Mouse (Mus musculus): ENCODE measurements around the gene Arl8a. TPM values are rescaled to one million over a fixed set of nuclear protein-coding genes. Genes with fewer than 3 reads are reported as not detected.

The Arl8a gene
- total RNA-seq (2023) = 46.4 TPM

DNA sequence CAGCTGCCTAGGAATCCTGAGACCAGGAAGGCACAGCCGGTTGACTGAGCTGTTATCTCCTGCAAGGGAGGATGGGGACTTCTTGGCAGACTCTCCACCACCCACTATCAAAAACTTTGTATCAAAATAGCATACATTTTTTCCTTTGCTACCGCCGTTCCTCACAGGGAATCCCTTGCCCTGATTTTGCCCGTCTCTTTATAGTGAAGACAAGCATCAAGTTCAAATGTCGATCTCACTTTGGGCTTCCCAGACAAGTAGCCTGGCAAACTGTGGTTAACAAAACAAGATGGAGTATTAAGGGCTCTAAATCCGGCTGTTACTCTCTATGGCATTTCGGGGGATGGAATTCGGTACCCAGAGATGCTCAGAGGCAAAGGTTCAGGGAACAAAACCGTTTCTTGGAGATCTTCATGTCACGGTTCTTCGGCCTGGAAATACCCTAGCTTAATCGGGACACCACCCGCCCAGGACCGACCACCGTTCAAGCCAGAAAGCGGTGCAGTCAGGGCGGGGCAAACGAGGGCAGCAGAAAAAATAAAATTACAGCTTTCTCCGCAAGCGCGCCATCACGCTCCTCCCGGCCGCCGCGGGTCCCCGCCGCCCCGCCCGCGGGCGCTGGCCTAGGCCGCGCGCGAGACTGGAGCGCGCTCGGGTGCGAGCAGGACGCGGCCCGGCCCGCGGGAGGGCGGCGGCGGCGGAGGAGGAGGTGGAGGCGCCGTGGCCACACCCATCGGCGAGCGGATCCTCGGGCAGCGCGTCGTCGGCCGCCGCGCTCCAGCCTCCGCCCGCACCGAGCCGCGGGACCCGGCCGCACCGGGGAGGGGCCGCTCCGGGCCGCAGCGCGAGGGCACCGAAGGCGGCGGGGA, at the start of gene Arl8a:
Arl8a (plus strand) TSS at position 748 of the 869 bp plus-strand sequence.

DNA sequence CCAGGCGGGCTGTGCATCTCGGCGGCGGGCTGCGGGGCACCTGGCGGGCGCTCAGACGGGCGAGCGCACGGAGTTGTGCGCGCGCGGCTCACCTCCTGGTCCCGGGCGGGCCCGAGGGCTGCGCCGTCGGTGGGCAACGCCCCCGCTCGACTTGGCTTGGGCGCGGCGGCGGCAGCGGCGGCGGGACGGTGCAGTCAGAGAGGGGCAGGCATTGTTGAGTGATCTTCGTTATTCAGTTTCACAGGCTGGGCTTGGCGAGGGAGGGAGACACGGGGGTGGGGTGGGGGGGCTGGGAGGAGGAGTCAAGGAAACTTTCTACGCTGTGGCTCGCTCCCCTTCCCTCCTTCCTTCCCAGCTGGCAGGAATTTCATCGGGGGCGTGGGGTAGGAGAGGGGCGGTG, 41.5 kb upstream of the Arl8a start, which contains the start of gene Lgr6:
Lgr6 (minus strand) TSS at position 153 of the 400 bp plus-strand sequence.

DNA sequence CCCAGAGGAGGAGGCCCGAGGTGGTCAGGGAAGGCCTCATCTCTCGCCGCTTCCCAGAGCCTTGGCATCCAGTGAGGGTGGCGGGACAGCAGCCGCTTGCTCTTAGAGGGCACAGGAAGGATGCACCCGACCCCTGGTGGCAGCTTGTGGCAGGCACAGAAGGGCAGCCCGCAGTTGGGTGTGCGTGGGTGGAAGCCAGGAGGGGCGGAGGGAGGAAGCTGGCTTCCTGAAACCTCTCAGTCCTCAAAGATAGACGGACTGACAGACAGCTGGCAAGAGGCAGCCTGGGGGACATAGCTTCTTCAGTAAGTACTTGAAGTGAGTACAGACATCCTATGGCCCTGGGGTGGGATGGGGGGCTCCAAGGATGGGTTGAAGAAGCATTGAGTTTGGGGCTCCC, 14.2 kb upstream of the Arl8a start, which contains the start of gene Ptpn7:
Ptpn7 (plus strand) TSS at position 228 of the 400 bp plus-strand sequence.

DNA sequence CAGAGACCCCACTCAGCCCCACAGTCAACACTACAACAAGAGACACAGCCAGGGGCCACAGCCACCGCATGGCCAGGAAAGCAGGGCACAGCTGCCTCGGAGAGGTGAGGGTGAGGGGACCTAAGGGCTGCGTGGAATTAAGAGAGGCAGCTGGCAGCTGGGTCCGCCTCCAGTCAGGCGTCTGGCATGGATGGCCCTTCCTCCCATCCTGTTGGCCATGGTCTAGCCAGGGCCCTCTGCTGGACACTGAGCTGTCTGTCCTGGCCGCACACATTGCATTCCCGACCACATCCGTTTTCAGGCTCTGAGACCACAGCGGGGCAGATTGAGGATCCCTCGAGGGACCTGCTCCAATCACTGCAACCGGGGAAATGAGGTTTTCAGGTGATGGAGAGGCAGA, 20.8 kb downstream of the Arl8a start, which contains the start of gene Gpr37l1:
Gpr37l1 (minus strand) TSS at position 247 of the 400 bp plus-strand sequence.

Other genes with a start within 250 kb of the Arl8a start
- 21.8 TPM for gene Ppp1r12b, start 190.9 kb upstream of the Arl8a start, total RNA-seq (2023)
- 18.6 TPM for gene Ube2t, start 184.3 kb upstream of the Arl8a start, total RNA-seq (2023)
- not detected for gene Lgr6, start 41.5 kb upstream of the Arl8a start, total RNA-seq (2023)
- gene Ptpn7, start 14.1 kb upstream of the Arl8a start, total RNA-seq (2023) = 44.4 TPM
- not detected for gene Gpr37l1, start 20.9 kb downstream of the Arl8a start, total RNA-seq (2023)
- not detected for gene Elf3, start 111.7 kb downstream of the Arl8a start, total RNA-seq (2023)
- gene Rnpep, start 137.3 kb downstream of the Arl8a start, total RNA-seq (2023) = 20.2 TPM
- gene Timm17a, start 167.0 kb downstream of the Arl8a start, total RNA-seq (2023) = 59.4 TPM
- gene Lmod1, start 178.0 kb downstream of the Arl8a start, total RNA-seq (2023) = not detected
- 4.1 TPM for gene Shisa4, start 228.4 kb downstream of the Arl8a start, total RNA-seq (2023)